Mouse (Mus musculus) bone marrow macrophage, adult 2 months (primary cell): Measurements from ENCODE around the gene Inca1.

Source experiments
- CTCF ChIP-seq: IDR thresholded peaks from 2 replicates; pipeline ENCODE4 v1.5.1; 2012; ENCODE audit warnings: low read depth, mild to moderate bottlenecking, low read length, moderate library complexity
- POLR2A ChIP-seq: IDR thresholded peaks from 2 replicates; pipeline ENCODE4 v1.6.1; 2012; ENCODE audit warnings: mild to moderate bottlenecking, low read depth, low read length, borderline replicate concordance

- TF ChIP-seq CTCF (no peak), POLR2A (no peak)
Observed at GRCm38 (mm10) chr11:70658521-70658920, 41.4 kb downstream of the Inca1 start.
